Mouse (Mus musculus) cortical plate, adult 2 months (tissue): ENCODE results near the gene Erc2.

Experiments
- CTCF ChIP-seq: fragments of 200-500 bp; IDR thresholded peaks from 2 replicates; pipeline ENCODE4 v1.5.1; 2011; ENCODE audit warnings: mild to moderate bottlenecking, control low read depth, low read length; ENCODE audit not compliant: insufficient read depth; ENCODE audit errors: extremely low read depth
- POLR2A ChIP-seq: fragments of 200-500 bp; IDR thresholded peaks from 2 replicates; pipeline ENCODE4 v1.6.1; 2011; ENCODE audit warnings: mild to moderate bottlenecking, low read length, control low read depth; ENCODE audit not compliant: insufficient read depth; ENCODE audit errors: extremely low read depth

GRCm38 (mm10) chr14:28061649-28062375, 439.6 kb downstream of the Erc2 start:
- TF ChIP-seq CTCF (no peak), POLR2A (no peak)
